Mouse (Mus musculus) ES-E14 (cell line): ENCODE measurements around the gene Tff2.

Source experiments
- CHD2 ChIP-seq: IDR thresholded peaks from 2 replicates; pipeline ENCODE4 v1.6.1; 2014; ENCODE audit warnings: mild to moderate bottlenecking, low read depth, low read length, inconsistent platforms
- HCFC1 ChIP-seq: IDR thresholded peaks from 2 replicates; pipeline ENCODE4 v1.6.1; 2012; ENCODE audit warnings: low read length, inconsistent platforms, borderline replicate concordance; ENCODE audit not compliant: insufficient read depth
- MAFK ChIP-seq: IDR thresholded peaks from 2 replicates; pipeline ENCODE4 v1.6.1; 2014; ENCODE audit warnings: mild to moderate bottlenecking, low read depth, low read length, inconsistent platforms; ENCODE audit not compliant: insufficient read depth
- ZNF384 ChIP-seq: IDR thresholded peaks from 2 replicates; pipeline ENCODE4 v1.6.1; 2012; ENCODE audit warnings: low read depth, low read length, inconsistent platforms

DNA sequence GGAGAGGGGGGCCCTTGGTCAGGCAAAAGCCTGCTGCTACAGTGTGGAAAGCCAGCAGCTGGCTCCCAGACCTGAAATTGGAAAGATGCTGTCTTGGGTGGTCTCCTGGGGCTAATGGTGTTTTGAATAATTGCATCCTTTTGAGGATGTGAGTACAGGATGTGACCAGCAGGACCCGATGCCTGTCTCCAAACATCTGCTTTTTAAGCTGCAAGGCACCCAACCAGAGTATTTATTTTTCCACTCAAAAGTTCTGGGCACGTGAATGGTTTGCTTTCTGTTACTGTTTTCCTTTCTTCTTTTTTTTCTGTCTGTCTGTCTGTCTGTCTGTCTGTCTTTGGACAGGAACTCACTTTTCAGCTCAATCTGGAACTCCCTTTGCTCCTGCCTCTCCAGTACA is 48.6 kb upstream of the Tff2 start:
- TF ChIP-seq ZNF384 (no peak), MAFK (no peak), HCFC1 (no peak), CHD2 (no peak)
